Mouse (Mus musculus) testis, adult 2 months (tissue): ENCODE measurements around the gene Ppp1r9a.

Experiments used
- CTCF ChIP-seq: fragments of 200-500 bp; IDR thresholded peaks from 2 replicates; pipeline ENCODE4 v1.5.1; 2012; ENCODE audit warnings: low read depth, mild to moderate bottlenecking, inconsistent platforms, low read length, moderate library complexity; ENCODE audit not compliant: control insufficient read depth, insufficient read depth, insufficient replicate concordance
- POLR2A ChIP-seq: fragments of 200-500 bp; IDR thresholded peaks from 2 replicates; pipeline ENCODE4 v1.6.1; 2012; ENCODE audit warnings: low read depth, mild to moderate bottlenecking, inconsistent platforms, low read length, moderate library complexity; ENCODE audit not compliant: control insufficient read depth

GRCm38 (mm10) chr6:5099842-5100241 is 197.1 kb downstream of the Ppp1r9a start:
- TF ChIP-seq POLR2A (no peak), CTCF (no peak)
